Mouse (Mus musculus): ENCODE measurements around the gene Foxd3. TPM values are rescaled to one million over a fixed set of nuclear protein-coding genes. Genes with fewer than 3 reads are reported as not detected.

The Foxd3 gene
- polyA plus RNA-seq, 1 experiment from 2014 or later: 0.08 TPM

Small RNA genes within 50 kb of the gene (microRNA-seq; reads per million reads assigned to microRNA genes)
- not detected for gene Gm23366 (ENCODE audit: insufficient number of aligned reads)

Other genes starting within 250 kb of the Foxd3 start
- 17.6 TPM in 2 replicates for gene Alg6, start 59.4 kb downstream of the Foxd3 start, polyA plus RNA-seq (2014; fragmentation: Nextera tagmentation; extraction: Ambion mirVana)
- 25.6 and 27.7 TPM in 2 replicates for gene Efcab7, start 172.9 kb downstream of the Foxd3 start, polyA plus RNA-seq (2014; fragmentation: Nextera tagmentation; extraction: Ambion mirVana)

Data from forebrain, embryonic 11.5 days (tissue).